ENCODE assay signal across 15 mouse cellular contexts in the genomic region with DNA sequence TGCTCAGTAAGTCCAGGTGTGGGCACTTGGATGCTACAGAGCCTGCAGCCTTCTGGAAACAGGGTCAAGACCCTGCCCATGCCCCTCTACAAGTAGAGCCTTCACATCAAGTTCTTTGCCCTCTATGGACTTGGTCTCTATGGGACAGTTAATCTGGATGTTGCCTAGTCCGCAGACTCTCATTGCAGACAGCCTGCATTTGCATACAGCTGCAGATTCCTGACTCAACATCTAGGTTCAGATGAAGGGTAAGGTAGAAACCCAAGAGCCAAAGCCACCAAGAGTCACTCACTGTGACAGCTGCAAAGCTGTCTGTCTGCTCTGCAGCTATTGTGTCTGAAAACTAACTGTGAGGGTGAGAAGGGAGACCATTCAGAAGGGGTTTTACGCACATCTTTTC.
DNase-seq lines count a peak whose midpoint lies in the region; ATAC-seq lines count a peak whose summit lies in the region.
"Had no signal": no experiment of that assay in that cellular context is flagged by ENCODE, and none has a peak within 500 bp of the region (broad histone marks: within the 10 kb centered on the region; RNA-seq: fewer than 3 reads in every experiment).

No protein-coding gene starts in this region.

- no peak overlapping the region for H3K4me3 ChIP-seq in heart, embryonic 15.5 days
- no peak overlapping the region for H3K4me3 ChIP-seq in midbrain, embryonic 11.5 days (ENCODE audit: low read depth, low read length)
- no peak overlapping the region for H3K4me3 ChIP-seq in midbrain, embryonic 16.5 days (ENCODE audit: low read depth, low read length)
- H3K4me3 ChIP-seq in forebrain, embryonic 13.5 days = no peak overlapping the region
- H3K4me3 ChIP-seq: embryonic facial prominence, embryonic 15.5 days; limb, embryonic 15.5 days had no signal

- H3K4me1 ChIP-seq in heart, embryonic 15.5 days (replicated peaks) = peaks cover 32% of the 10 kb centered on the region
- peaks cover 14% of the 10 kb centered on the region for H3K4me1 ChIP-seq in midbrain, embryonic 11.5 days (ENCODE audit: control insufficient read depth, insufficient read depth, low read length)
- H3K4me1 ChIP-seq in midbrain, embryonic 16.5 days (ENCODE audit: control insufficient read depth, insufficient read depth, low read length) = peaks cover 3% of the 10 kb centered on the region; the same call in 1 of the 2 replicates
- H3K4me1 ChIP-seq in forebrain, embryonic 13.5 days = peaks cover 20% of the 10 kb centered on the region

- H3K9me3 ChIP-seq in heart, embryonic 15.5 days (replicated peaks) = no peaks in the 10 kb centered on the region
- H3K9me3 ChIP-seq in midbrain, embryonic 11.5 days (ENCODE audit: control insufficient read depth, low read length) = no peaks in the 10 kb centered on the region
- no peaks in the 10 kb centered on the region for H3K9me3 ChIP-seq in midbrain, embryonic 16.5 days (replicated peaks; ENCODE audit: control insufficient read depth, low read length, poor library complexity, severe bottlenecking)
- no peaks in the 10 kb centered on the region for H3K9me3 ChIP-seq in forebrain, embryonic 13.5 days (replicated peaks)
- H3K9me3 ChIP-seq: embryonic facial prominence, embryonic 15.5 days; limb, embryonic 15.5 days had no signal

- 71% methylated on average over 2 of the region's 2 CpGs for WGBS in heart, embryonic 15.5 days
- WGBS in midbrain, embryonic 11.5 days = 45% methylated on average over 2 of the region's 2 CpGs
- 37% methylated on average over 2 of the region's 2 CpGs for WGBS in midbrain, embryonic 16.5 days
- WGBS in forebrain, embryonic 13.5 days = 57% methylated on average over 2 of the region's 2 CpGs

- peak overlapping the region; percentile 11; the same call in 1 of the 2 replicates for H3K4me2 ChIP-seq in heart, embryonic 15.5 days
- H3K4me2 ChIP-seq in midbrain, embryonic 11.5 days = no peak overlapping the region
- no peak overlapping the region for H3K4me2 ChIP-seq in midbrain, embryonic 16.5 days (ENCODE audit: low read length)
- H3K4me2 ChIP-seq in forebrain, embryonic 13.5 days = no peak overlapping the region
- H3K4me2 ChIP-seq: embryonic facial prominence, embryonic 15.5 days; limb, embryonic 15.5 days had no signal

- no peaks in the 10 kb centered on the region for H3K27me3 ChIP-seq in heart, embryonic 15.5 days
- no peaks in the 10 kb centered on the region for H3K27me3 ChIP-seq in midbrain, embryonic 11.5 days (ENCODE audit: control insufficient read depth, insufficient read depth, low read length)
- no peaks in the 10 kb centered on the region for H3K27me3 ChIP-seq in midbrain, embryonic 16.5 days (ENCODE audit: control insufficient read depth, insufficient read depth, low read depth, low read length)
- no peaks in the 10 kb centered on the region for H3K27me3 ChIP-seq in forebrain, embryonic 13.5 days
- H3K27me3 ChIP-seq: embryonic facial prominence, embryonic 15.5 days; limb, embryonic 15.5 days had no signal

- H3K36me3 ChIP-seq in heart, embryonic 15.5 days = no peaks in the 10 kb centered on the region
- 0 out of 2 replicates have a peak, but pooled peaks cover 2% of the 10 kb centered on the region for H3K36me3 ChIP-seq in midbrain, embryonic 11.5 days (ENCODE audit: control insufficient read depth, insufficient read depth, low read length)
- H3K36me3 ChIP-seq in midbrain, embryonic 16.5 days (ENCODE audit: control insufficient read depth, insufficient read depth, low read length) = no peaks in the 10 kb centered on the region
- H3K36me3 ChIP-seq in forebrain, embryonic 13.5 days (ENCODE audit: poor library complexity, severe bottlenecking) = no peaks in the 10 kb centered on the region
- H3K36me3 ChIP-seq: embryonic facial prominence, embryonic 15.5 days; limb, embryonic 15.5 days had no signal

- H3K27ac ChIP-seq in heart, embryonic 15.5 days = peak overlapping the region; percentile 45; the same call in 1 of the 2 replicates
- H3K27ac ChIP-seq in midbrain, embryonic 11.5 days (ENCODE audit: low read depth, low read length) = peak overlapping the region; percentile 45; the same call in 1 of the 2 replicates
- no peak overlapping the region for H3K27ac ChIP-seq in midbrain, embryonic 16.5 days (ENCODE audit: low read length)
- H3K27ac ChIP-seq in forebrain, embryonic 13.5 days = no peak overlapping the region
- H3K27ac ChIP-seq: embryonic facial prominence, embryonic 15.5 days; limb, embryonic 15.5 days had no signal

- DNase-seq in embryo, embryonic 10 days (ENCODE audit: low spot score) = peak; percentile 29
- no peak for DNase-seq in embryo, embryonic 9.5 days (ENCODE audit: extremely low spot score)
- no peak for DNase-seq in heart, adult 8-10 months (ENCODE audit: low spot score)
- DNase-seq in midbrain, embryonic 11.5 days (ENCODE audit: low spot score, missing footprints) = peak; percentile 92
- no peak for DNase-seq in left cerebral cortex, adult 11 months (ENCODE audit: low spot score)
- DNase-seq: cerebellum, postnatal 25 days; gastrocnemius, postnatal 10 days; liver, postnatal 0 days; thymus, postnatal 14 days had no signal

- no peak overlapping the region for H3K9ac ChIP-seq in heart, embryonic 15.5 days
- no peak overlapping the region for H3K9ac ChIP-seq in midbrain, embryonic 11.5 days (ENCODE audit: low read length)
- H3K9ac ChIP-seq in midbrain, embryonic 16.5 days (ENCODE audit: low read depth, low read length) = no peak overlapping the region
- H3K9ac ChIP-seq in forebrain, embryonic 13.5 days = no peak overlapping the region
- H3K9ac ChIP-seq: embryonic facial prominence, embryonic 15.5 days; limb, embryonic 15.5 days; liver, postnatal 0 days had no signal

- no peak for ATAC-seq in heart, embryonic 15.5 days (replicated peaks; ENCODE audit: insufficient number of reproducible peaks, insufficient read depth, low FRiP score, low read depth)
- ATAC-seq in midbrain, embryonic 11.5 days (ENCODE audit: low FRiP score) = peak; percentile 80
- ATAC-seq in midbrain, embryonic 16.5 days = no peak
- peak; percentile 37; the same call in 1 of the 2 replicates for ATAC-seq in forebrain, embryonic 13.5 days
- ATAC-seq: inflammation-experienced regulatory T-cells, adult 6 months; liver, postnatal 0 days had no signal

Comparison
In these comparisons a context has a peak if more than half of its experiments do, and no peak if none do; other contexts are left out.
1. DNase-seq: peak in embryo, embryonic 10 days (single experiment) and midbrain, embryonic 11.5 days (single experiment); none in embryo, embryonic 9.5 days (single experiment), heart, adult 8-10 months (single experiment) and left cerebral cortex, adult 11 months (single experiment).
2. ATAC-seq: peak in midbrain, embryonic 11.5 days (single experiment) and forebrain, embryonic 13.5 days (single experiment); none in heart, embryonic 15.5 days (single experiment) and midbrain, embryonic 16.5 days (single experiment).
3. H3K27ac ChIP-seq: peak in heart, embryonic 15.5 days (single experiment) and midbrain, embryonic 11.5 days (single experiment); none in midbrain, embryonic 16.5 days (single experiment) and forebrain, embryonic 13.5 days (single experiment).